Mouse (Mus musculus) lung, postnatal 0 days (tissue): ENCODE data around the gene Mprip.

Source experiments
- CTCF ChIP-seq: IDR thresholded peaks from 2 replicates; pipeline ENCODE4 v1.5.1; 2016; ENCODE audit warnings: antibody characterized with exemption, mild to moderate bottlenecking
- EP300 ChIP-seq: IDR thresholded peaks from 2 replicates; pipeline ENCODE4 v1.6.1; 2016; ENCODE audit warnings: antibody characterized with exemption, mild to moderate bottlenecking, control low read depth

DNA sequence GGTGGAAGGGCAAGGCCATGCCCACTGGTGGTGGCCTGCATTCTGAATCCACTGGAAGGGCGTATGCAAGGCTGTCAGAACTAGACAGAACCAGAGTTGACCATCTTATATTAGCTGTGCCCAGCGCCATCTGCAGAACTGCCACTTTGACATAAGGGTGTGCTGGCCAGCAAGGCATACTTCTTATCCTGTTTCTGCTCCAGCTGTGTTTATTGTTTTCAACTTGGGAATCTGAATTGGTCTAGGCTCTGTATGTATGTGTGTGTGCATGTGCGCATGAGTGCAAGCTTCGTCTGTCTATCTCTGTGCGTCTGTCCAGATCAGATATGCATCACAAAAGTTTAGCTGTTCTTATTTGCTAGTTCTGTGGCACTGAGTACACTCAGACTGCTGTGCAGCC lies 58.1 kb downstream of the Mprip start:
- TF ChIP-seq CTCF = 0 out of 2 replicates have a peak, but pooled peaks have one; percentile 7
- TF ChIP-seq EP300 = no peak
